Mouse (Mus musculus): ENCODE results near the gene Capn5. TPM values are rescaled to one million over a fixed set of nuclear protein-coding genes. Genes with fewer than 3 reads are reported as not detected.

Capn5 gene
- polyA plus RNA-seq, 1 experiment = 16.2 TPM

DNA sequence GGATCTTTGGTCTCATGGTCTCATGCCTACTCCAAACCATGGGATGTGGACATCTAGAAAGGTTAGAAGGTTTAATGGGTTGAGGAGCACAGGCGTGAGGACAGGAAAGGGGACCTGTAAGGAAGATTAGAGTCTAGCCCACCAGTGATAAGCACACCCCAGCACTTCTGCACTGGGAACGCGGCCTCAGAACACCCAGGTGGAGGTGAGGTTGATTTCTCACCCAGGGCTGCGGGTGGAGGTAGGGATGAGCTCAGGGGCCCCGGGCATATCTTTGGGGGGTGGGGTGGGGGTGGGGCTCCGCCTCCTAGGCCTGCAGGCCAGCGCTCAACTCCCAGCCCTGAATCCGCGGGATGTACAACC is 527 bp downstream of the Capn5 start:
- DNase-seq (ENCODE audit: low read depth, low spot score) = no peak
- 3% methylated on average over 9 of the region's 9 CpGs for WGBS

DNA sequence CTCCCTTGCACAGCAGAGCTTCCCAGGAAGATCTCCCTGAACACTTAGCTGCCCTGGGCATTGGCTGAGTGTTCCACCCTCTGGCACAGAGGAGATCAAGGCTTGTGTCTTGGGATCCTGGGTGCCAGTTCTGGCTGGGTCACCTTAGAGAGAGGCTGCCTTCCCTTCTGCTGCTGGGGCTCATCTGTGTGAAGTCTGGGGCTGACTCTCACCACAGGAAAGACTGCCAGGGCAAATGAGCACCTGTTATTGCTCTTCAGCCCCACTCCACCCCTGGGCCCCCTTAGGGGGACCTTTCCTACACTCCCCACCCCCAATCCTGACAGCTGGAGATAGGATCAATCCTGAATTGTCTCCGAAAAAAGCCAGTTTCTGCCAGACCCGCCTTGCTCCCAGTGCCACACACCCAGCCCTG is 996 bp downstream of the Capn5 start:
- no peak for DNase-seq (ENCODE audit: low read depth, low spot score)
- WGBS = 20% methylated on average over 2 of the region's 2 CpGs

DNA sequence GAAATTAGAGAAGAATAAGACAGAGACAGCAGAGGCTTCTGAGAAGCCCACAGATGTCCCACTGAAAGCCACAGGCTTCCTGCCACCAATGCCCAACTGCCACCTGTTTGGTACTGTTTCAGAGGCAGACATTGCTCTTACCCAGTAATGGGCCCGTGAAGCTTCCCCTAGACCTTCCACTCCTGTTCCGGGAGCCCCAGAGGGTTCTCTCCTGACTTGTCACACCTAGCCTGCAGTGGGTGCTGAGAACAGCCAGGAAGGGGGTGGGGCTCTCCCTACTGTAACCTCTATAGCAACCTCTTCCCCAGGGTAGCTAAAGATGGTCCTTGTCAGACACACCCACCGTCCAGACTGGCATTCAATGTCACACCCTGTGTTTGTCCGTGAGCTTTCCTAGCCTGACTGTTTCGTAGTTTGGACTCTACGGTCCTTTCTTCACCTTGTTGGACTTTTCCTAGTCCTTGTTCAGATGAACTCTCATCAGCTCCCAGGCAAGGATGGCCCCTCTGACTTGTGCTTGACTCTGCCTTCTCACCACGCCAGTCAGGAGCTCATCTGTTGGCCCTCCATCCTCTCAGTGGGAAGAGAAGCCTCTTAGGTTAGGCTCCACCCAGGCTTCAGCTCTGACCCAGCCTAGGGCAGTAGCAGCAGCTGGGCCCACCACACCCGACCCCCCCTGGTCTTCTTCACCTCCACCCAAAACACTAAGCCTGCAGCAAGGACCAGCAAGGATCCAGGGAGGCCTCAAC is 1.6 kb downstream of the Capn5 start:
- no peak for DNase-seq (ENCODE audit: low read depth, low spot score)
- WGBS = 30% methylated on average over 8 of the region's 8 CpGs

DNA sequence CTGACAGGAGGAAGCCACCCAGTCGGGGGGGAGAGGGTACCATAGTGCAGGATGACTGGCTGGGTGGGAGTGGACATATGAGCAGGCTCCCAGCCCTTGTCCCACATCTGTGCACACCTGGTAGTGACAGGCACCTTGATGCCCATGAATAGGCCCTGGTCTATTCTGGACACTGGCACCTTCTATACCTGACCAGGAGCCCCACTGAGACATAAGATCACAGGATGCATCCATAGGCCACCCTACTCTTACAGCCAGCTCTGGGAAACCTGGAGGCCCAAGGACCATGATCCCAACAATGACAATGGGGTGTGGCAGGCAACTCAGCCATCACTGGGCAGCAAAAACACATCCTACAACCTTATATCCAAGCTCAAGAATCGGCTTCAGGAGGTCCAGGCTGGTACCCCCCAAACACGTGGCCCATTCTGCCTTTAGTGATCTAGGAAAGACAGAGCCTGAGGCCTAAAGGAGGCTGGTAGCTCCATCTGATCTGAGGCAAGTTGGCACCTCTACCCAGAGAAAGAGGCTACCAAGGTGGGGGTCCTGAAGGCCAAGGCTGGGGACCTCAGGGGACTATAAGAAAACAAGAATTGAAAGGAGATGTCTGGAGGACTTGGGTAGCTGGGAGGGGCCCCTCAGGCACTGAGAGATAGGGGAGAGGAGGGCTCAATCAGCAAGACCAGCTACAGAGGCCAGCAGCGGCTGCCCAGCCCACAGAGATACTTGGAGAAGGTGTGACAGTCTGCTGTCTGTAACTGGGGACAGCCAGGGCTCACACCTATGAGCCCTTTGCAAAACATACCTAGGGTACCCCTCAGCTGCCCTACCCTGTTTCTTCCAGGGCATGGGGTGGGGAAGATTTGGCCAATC is 3.0 kb downstream of the Capn5 start:
- WGBS = 84% methylated on average over 4 of the region's 4 CpGs
- no peak for DNase-seq (ENCODE audit: low read depth, low spot score)

DNA sequence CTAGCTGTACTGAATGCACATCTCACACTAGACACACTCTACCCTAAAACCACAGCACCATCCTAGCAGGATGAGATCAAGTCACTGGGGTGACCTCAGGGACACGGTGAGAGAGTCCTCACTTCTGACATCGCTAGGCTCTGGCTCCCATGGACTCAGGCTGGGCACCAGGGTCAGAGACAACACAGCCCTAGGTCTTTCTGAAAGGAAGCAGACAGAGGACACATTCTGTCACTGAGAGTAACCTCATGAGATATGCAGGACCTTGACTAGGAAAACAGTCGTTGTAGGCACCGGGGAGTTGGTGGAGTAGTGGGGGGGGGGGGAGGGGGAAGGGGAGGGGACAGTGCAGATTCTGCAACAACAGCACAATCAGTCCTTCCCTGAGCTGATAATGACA is 4.7 kb downstream of the Capn5 start:
- WGBS = 59% methylated on average over 4 of the region's 4 CpGs
- no peak for DNase-seq (ENCODE audit: low read depth, low spot score)

DNA sequence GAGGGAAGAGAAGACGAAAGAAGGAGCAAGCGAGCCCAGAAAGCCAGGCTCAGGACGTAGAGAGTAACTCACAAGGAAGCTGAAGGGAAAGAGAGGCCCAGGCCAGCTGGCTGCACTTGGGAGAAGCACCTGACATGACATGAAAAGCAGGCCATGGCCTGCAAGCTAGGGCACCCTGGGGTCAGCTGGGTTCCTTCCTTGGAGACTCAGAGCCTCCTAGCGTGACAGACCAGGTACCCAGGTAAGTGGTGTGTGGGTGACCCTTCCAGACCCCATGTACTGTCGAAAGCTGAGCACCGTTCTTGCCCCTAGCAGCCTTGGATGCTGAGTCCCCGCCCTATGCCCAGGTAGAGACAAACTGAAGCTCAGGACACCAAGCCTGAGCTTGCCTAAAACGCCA is 5.4 kb downstream of the Capn5 start:
- DNase-seq (ENCODE audit: low read depth, low spot score) = no peak
- 74% methylated on average over 8 of the region's 8 CpGs for WGBS

DNA sequence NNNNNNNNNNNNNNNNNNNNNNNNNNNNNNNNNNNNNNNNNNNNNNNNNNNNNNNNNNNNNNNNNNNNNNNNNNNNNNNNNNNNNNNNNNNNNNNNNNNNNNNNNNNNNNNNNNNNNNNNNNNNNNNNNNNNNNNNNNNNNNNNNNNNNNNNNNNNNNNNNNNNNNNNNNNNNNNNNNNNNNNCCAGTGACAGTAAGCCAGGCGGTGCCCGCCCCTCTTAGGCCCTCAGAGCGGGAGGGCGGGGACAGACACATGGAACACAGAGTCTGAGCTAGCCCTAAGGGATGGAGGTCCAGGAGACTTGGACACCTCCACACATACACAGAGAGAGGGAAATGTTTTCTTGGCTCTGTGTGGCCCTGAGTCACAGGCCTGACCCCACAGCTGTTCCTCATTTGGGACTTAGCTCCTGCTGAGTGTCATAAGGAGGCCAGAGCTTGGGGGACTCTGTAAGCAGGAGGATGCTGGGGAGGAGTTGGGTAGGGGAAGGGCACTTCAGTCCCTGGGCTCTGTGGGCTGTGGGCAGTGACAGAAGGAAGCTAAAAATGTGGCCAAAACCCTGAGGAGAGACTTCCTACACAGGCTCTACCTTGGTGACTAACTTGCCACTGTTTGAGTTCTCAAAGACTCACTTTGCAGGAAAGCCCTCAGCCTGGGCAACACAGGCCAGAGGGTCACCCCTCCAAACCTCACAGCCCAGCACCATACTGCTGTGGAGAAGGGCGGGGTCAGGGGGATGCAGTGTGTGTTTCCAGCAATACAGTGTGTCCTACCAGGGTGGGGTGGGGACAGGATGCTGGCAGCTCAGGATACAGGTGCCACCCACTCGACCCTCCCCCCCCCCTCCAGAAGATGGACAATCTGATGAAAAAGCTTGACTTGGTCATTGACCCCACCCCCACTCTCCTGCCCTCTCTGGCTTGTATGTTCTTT is 6.7 kb downstream of the Capn5 start:
- 21% methylated on average over 6 of the region's 6 CpGs for WGBS
- DNase-seq (ENCODE audit: low read depth, low spot score) = no peak

DNA sequence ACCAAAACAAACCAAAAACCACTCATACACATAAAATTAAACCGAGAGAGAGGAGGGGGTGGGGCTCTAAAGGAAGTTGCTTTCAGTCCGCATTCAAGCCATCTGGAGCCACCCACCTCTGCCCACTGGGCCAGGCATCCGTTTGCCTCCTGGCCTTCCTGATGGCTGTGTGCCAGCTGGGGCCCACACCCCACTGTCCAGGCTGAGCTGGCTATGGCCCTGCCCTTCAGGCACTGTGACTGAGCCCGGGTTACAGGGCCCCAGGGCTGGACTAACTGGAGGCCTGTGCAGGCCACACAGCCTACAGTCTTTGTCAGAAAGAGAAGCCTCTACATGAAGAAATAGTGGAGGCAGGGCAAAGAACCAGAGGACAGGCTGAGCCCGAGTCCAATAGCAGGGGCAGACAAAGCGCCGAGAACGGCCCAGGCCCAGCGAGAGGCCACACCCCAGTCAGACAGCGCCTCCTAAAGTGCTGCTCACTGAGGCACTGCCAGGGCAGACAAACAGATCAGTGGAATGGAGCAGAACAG is 13.0 kb downstream of the Capn5 start:
- peak; percentile 90 for DNase-seq (ENCODE audit: low read depth, low spot score)
- 18% methylated on average over 10 of the region's 10 CpGs for WGBS

DNA sequence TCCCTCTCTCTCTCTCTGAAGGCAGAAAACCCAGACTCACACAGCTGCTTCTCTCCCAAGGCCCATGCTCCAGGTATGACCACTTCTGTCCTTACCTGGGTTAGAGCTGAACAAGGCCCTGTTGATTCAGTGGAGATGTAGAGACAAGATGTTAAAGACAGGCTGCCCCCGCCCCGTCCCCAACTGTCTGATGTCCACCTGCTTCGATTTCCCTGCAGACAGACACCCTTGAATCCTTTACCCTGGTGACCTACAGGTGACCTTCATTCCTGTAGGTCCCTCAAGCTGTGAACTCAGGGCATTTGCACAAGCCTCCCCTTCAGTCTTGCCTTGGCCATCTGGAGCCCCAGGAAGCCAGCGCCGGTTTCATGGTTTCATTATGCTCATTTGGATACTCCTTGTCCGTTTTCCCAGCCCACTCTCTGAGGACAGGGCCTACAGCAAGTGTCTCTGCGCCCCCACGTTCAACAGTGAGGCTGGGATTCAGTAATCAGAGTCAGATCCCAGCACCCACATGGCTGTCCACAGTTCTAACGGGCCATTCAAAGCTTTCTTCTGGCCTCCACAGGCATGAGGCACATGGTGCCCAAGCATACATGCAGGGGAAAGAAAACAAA is 13.6 kb downstream of the Capn5 start:
- no peak for DNase-seq (ENCODE audit: low read depth, low spot score)
- WGBS = 48% methylated on average over 9 of the region's 9 CpGs

DNA sequence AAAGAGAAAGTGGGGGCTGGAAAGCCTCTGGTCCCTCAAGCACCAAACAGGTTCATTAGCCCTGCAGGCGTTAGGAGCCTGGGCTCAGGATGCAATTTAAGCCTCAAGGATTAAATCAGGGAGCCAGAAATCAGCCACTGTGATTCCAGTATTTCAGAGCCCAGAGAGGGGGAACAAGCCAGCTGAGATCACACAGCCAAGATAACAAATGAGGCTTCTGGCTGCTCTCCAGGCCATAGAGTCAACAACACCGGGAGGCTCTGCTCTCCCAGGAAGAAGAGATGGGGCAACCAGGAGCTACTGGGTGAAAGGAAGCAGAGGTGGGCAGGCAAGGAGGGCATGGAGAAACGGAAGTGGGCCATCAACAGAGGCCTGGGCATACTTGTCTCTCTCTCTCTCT is 14.4 kb downstream of the Capn5 start:
- 18% methylated on average over 3 of the region's 3 CpGs for WGBS
- no peak for DNase-seq (ENCODE audit: low read depth, low spot score)

DNA sequence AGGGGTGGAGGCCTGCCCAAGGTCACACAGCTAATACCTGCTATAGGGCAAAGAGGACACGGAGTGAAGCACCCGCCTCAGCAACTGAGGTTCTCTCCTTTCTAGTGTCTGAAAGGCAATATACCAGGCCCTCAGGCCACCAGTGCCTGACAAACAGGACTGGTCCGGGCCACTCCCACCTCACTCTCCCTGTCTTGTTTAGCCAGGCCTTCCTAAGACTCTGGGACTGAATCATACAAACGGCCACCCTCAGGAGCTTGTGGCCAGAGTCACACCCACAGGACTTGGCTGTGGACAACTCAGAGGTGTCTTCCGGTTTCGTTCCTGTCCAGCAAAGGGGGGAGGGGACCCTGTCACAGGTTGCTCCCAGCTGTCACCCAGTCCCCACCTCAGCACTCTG is 15.8 kb downstream of the Capn5 start:
- 31% methylated on average over 6 of the region's 6 CpGs for WGBS
- DNase-seq (ENCODE audit: low read depth, low spot score) = no peak

DNA sequence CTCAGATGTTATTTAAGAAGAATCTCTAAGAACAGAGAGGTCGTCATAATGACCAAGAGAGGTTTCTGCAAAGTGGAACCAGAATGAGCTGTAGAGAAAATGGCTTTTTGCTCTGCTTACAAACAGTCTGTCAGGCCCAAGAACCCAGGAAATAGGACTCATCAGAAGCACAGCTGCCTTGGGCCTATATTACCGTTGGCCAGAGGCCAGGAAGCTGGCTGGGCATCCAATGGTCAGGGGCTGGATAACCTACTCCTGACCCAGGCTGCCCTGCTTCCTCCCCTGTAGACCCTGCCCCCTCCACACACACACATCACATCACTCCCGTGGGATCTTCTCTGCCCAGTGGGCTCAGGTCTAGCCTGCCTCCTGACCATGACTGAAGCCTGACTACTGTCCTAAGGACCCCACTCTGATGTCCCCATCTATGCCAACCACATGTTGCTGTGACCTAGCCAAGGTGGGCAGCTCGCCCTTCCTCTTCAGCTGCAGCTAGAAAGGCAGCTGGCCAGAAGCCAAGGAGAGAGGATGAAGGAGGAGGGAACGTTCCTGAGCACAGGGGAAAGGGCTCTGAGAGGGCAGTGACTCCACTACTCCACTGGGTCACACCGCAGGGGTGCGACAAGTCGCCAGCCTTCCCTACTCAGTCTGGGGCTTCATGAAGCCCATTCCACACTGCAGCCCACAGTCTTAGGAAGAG is 17.9 kb downstream of the Capn5 start:
- 30% methylated on average over 8 of the region's 8 CpGs for whole genome bisulfite sequencing
- DNase-seq (ENCODE audit: low read depth, low spot score) = no peak

DNA sequence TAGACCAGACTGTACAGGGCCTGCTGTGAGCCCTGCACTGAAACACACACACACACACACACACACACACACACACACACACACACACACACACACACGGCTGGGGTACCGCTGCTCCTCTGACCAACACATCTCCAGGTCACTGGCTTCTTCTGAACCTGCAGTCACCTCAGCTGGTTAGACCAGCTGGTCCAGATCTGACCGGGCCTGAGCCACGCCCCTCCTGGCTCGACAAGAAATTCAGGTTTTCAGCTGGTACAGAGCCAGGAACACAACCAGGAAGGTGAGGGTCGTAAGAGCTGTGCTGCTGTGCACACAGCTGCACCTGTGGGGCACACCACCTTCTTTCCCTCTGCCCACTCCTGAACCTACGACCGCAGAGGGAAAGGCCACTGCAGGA is 19.6 kb downstream of the Capn5 start:
- WGBS = 35% methylated on average over 8 of the region's 8 CpGs
- DNase-seq (ENCODE audit: low read depth, low spot score) = no peak

DNA sequence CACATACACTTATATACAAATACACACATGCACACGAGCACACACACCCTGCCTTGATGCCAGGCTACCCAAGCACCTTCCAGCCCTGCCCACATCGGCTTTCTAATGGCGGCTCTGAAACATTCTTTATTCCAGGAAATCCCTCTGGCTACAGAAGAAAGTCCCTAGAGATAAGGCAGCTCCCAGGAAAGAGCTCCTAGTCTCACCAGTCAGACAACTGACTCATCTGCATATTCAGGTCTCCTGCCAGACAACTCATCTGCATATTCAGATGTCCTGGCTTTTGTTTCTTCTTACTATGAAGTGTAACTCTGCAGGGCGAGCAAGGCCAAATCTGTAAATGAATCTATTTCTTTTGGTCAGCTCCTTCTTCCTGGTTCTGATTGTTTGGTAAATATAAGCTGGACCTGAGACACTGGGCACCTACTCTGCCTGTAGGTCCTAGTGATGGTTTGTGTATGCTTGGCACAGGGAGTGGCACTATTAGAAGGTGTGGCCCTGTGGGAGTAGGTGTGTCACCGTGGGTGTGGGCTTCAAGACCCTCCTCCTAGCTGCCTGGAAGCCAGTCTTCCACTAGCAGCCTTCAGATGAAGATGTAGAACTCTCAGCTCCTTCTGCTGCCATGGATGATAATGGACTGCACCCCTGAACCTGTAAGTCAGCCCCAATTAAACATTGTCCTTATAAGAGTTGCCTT is 20.3 kb downstream of the Capn5 start:
- no peak for DNase-seq (ENCODE audit: low read depth, low spot score)
- WGBS = 24% methylated on average over 5 of the region's 5 CpGs

DNA sequence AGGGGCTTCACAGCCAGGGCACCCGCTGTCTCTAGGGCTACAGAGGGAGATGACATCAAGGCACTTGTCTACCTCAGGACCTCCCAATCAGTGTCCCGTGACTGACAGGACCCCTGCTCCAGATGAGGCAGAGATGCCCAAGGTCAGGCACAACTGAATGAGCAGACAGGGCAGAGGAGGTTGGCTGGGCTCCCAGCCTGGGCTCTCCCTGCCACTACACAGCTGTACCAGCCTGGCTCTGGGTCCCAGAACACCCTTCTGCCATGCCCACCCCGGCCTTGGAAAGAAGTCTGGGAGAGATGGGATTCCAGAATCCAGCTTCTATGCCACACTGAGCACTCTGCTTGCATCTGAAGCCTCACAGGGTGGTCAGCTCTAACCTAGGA is 21.8 kb downstream of the Capn5 start:
- DNase-seq (ENCODE audit: low read depth, low spot score) = no peak
- WGBS = 68% methylated on average over 3 of the region's 3 CpGs

DNA sequence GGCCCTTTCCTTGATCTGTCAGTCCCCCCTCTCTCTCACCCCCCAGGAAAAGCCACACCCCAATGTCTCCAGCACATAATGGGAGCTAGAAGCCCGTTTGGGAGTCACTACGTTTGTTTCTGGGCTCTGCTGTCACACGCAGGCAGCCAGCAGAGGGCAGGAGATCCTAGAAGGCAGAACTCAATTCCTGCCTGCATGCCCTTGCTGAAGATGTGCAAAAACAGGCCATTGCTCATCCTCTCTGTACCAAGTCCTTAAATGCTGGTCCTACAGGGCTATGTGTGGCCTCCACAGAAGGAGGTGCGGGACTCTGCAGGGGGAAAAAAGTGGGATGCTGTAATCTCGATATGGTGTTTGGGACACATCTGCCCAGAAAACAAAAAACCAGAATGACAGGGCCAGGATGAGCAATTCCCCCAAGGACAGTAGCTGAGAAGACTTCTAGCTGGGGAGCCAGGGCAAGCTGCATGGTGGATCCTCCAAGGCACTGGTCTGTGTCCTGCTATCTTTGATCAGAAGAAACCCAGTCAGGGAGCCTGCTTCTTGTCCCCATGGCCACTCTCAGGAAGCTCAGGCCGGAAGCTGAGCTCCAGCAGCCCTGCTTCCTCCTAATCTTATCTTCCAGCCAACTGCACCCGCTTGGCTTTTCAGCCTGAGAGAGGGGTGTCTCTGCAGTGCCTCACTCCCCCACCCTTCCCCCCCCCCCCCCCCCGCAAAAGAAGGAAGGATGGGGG is 22.4 kb downstream of the Capn5 start:
- DNase-seq (ENCODE audit: low read depth, low spot score) = no peak
- WGBS = 35% methylated on average over 7 of the region's 8 CpGs

DNA sequence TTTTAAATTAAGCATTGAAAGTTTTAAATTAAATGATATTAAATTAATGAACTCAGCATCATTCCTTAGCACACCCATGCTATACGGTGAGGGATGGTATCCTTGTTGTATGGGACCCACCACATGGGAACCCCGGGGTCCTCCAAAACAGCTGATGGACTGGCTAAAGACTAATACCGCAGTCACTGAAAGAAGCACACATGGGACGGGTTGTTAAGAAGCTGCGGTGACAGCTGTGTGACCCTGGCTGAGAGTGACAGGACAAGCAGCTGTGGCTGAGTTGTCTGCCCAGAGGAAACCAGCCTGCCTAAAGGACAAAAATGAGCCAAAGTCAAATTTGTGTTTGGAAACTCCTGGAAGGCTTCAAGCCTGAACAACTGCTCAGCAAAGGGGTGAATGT is 24.2 kb downstream of the Capn5 start:
- DNase-seq (ENCODE audit: low read depth, low spot score) = no peak
- 94% methylated on average over 5 of the region's 5 CpGs for WGBS

DNA sequence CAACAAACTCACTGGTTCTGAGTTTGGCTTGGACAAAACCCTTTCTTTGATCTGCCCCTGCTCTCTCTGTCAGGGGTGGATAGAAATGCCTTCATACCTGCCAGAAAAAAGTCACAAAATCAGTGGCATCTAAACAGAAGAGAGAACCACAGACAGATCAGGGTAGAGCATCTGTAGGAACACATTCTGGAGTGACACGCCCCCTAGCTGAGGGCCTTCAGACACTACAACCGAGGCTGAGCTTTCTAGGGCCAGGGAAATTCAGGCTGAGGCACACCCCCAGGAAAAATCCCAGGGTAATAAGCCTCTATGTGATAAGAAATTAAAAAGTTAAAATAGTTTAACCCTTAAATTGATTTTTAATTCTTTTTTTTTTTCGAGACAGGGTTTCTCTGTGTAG is 24.7 kb downstream of the Capn5 start:
- DNase-seq (ENCODE audit: low read depth, low spot score) = no peak
- 64% methylated on average over 3 of the region's 3 CpGs for WGBS

Measured in large intestine, adult 2 months (tissue).